Mouse (Mus musculus) CD8-positive naive resting alpha-beta T cell, adult 2 months (primary cell): Measurements from ENCODE around the gene Smyd2.

Source experiments
- DNase-seq, 2 experiments: peaks; one replicate each; pipeline ENCODE4 v3.0.0; 2022; ENCODE audit warnings: low read depth in 2 of 2, low spot score in 2 of 2

Smyd2 gene

GRCm38 (mm10) chr1:189830797-189831232 is 91.3 kb downstream of the Smyd2 start:
- no peak for DNase-seq
